Mouse (Mus musculus): ENCODE data around the gene Glcci1. TPM values are rescaled to one million over a fixed set of nuclear protein-coding genes. Genes with fewer than 3 reads are reported as not detected.

Glcci1 gene
- polyA plus RNA-seq, 1 experiment from 2014 or later = 4.4 TPM

GRCm38 (mm10) chr6:8504521-8505228 is 4.7 kb upstream of the Glcci1 start:
- Histone ChIP-seq H3K4me2 (ENCODE audit: low read depth, low read length) (no peak overlapping the region), H3K27me3 (ENCODE audit: control insufficient read depth, insufficient read depth, low read length) (no peaks in the 10 kb centered on the region), H3K9ac (ENCODE audit: low read length) (no peak overlapping the region), H3K27ac (ENCODE audit: low read length) (no peak overlapping the region), H3K4me1 (ENCODE audit: control insufficient read depth, insufficient read depth, low read length) (no peaks in the 10 kb centered on the region), H3K36me3 (ENCODE audit: control insufficient read depth, insufficient read depth, low read length) (no peaks in the 10 kb centered on the region), H3K9me3 (replicated peaks; ENCODE audit: control insufficient read depth, low read length) (no peaks in the 10 kb centered on the region), H3K4me3 (replicated peaks; ENCODE audit: low read length) (no peak overlapping the region)
- 80% methylated on average over 6 of the region's 6 CpGs for WGBS
- ATAC-seq (ENCODE audit: insufficient read depth, low FRiP score) = no peak

- Histone ChIP-seq H3K4me3 (replicated peaks; ENCODE audit: low read length) (no peak overlapping the region), H3K9ac (ENCODE audit: low read length) (no peak overlapping the region), H3K27me3 (ENCODE audit: control insufficient read depth, insufficient read depth, low read length) (no peaks in the 10 kb centered on the region), H3K27ac (ENCODE audit: low read length) (no peak overlapping the region), H3K36me3 (ENCODE audit: control insufficient read depth, insufficient read depth, low read length) (no peaks in the 10 kb centered on the region), H3K4me2 (ENCODE audit: low read depth, low read length) (no peak overlapping the region), H3K9me3 (replicated peaks; ENCODE audit: control insufficient read depth, low read length) (no peaks in the 10 kb centered on the region), H3K4me1 (ENCODE audit: control insufficient read depth, insufficient read depth, low read length) (peaks cover 2% of the 10 kb centered on the region; the same call in 1 of the 2 replicates)
- no peak for ATAC-seq (ENCODE audit: insufficient read depth, low FRiP score)
These were observed 2.8 kb upstream of the Glcci1 start for GRCm38 (mm10) chr6:8506631-8507030.

GRCm38 (mm10) chr6:8508883-8509536 is 390 bp upstream of the Glcci1 start:
- Histone ChIP-seq H3K36me3 (ENCODE audit: control insufficient read depth, insufficient read depth, low read length) (no peaks in the 10 kb centered on the region), H3K4me2 (ENCODE audit: low read depth, low read length) (peak overlapping the region; percentile 77), H3K9ac (ENCODE audit: low read length) (peak overlapping the region; percentile 98), H3K4me1 (ENCODE audit: control insufficient read depth, insufficient read depth, low read length) (peaks cover 15% of the 10 kb centered on the region; the same call in 1 of the 2 replicates), H3K27ac (ENCODE audit: low read length) (peak overlapping the region; percentile 99), H3K27me3 (ENCODE audit: control insufficient read depth, insufficient read depth, low read length) (no peaks in the 10 kb centered on the region), H3K4me3 (replicated peaks; ENCODE audit: low read length) (peak overlapping the region; percentile 90), H3K9me3 (replicated peaks; ENCODE audit: control insufficient read depth, low read length) (no peaks in the 10 kb centered on the region)
- ATAC-seq (ENCODE audit: insufficient read depth, low FRiP score) = peak; percentile 99
- under 1% methylated on average over 56 of the region's 56 CpGs for WGBS

GRCm38 (mm10) chr6:8509961-8510863 is 812 bp downstream of the Glcci1 start:
- H3K27me3 ChIP-seq (ENCODE audit: control insufficient read depth, insufficient read depth, low read length) = no peaks in the 10 kb centered on the region
- under 1% methylated on average over 56 of the region's 73 CpGs for WGBS
- H3K4me3 ChIP-seq (replicated peaks; ENCODE audit: low read length) = peak overlapping the region; percentile 90
- peak overlapping the region; percentile 99 for H3K27ac ChIP-seq (ENCODE audit: low read length)
- H3K4me2 ChIP-seq (ENCODE audit: low read depth, low read length) = peak overlapping the region; percentile 77
- H3K9me3 ChIP-seq (replicated peaks; ENCODE audit: control insufficient read depth, low read length) = no peaks in the 10 kb centered on the region
- peaks cover 15% of the 10 kb centered on the region; the same call in 1 of the 2 replicates for H3K4me1 ChIP-seq (ENCODE audit: control insufficient read depth, insufficient read depth, low read length)
- peak; percentile 9 for ATAC-seq (ENCODE audit: insufficient read depth, low FRiP score)
- H3K9ac ChIP-seq (ENCODE audit: low read length) = peak overlapping the region; percentile 98
- H3K36me3 ChIP-seq (ENCODE audit: control insufficient read depth, insufficient read depth, low read length) = no peaks in the 10 kb centered on the region

- Histone ChIP-seq H3K9ac (ENCODE audit: low read length) (peak overlapping the region; percentile 98), H3K27ac (ENCODE audit: low read length) (peak overlapping the region; percentile 99), H3K4me2 (ENCODE audit: low read depth, low read length) (peak overlapping the region; percentile 77), H3K36me3 (ENCODE audit: control insufficient read depth, insufficient read depth, low read length) (no peaks in the 10 kb centered on the region), H3K9me3 (replicated peaks; ENCODE audit: control insufficient read depth, low read length) (no peaks in the 10 kb centered on the region), H3K4me3 (replicated peaks; ENCODE audit: low read length) (peak overlapping the region; percentile 90), H3K4me1 (ENCODE audit: control insufficient read depth, insufficient read depth, low read length) (peaks cover 15% of the 10 kb centered on the region; the same call in 1 of the 2 replicates), H3K27me3 (ENCODE audit: control insufficient read depth, insufficient read depth, low read length) (no peaks in the 10 kb centered on the region)
- no peak for ATAC-seq (ENCODE audit: insufficient read depth, low FRiP score)
- 9% methylated on average over 7 of the region's 7 CpGs for WGBS
These were observed 1.5 kb downstream of the Glcci1 start for GRCm38 (mm10) chr6:8510864-8511428.

- H3K36me3 ChIP-seq (ENCODE audit: control insufficient read depth, insufficient read depth, low read length) = no peaks in the 10 kb centered on the region
- ATAC-seq (ENCODE audit: insufficient read depth, low FRiP score) = no peak
- H3K9ac ChIP-seq (ENCODE audit: low read length) = peak overlapping the region; percentile 98; the same call in 1 of the 2 replicates
- no peaks in the 10 kb centered on the region for H3K9me3 ChIP-seq (replicated peaks; ENCODE audit: control insufficient read depth, low read length)
- no peak overlapping the region for H3K27ac ChIP-seq (ENCODE audit: low read length)
- H3K4me3 ChIP-seq (replicated peaks; ENCODE audit: low read length) = peak overlapping the region; percentile 90
- WGBS = 11% methylated on average over 3 of the region's 3 CpGs
- peak overlapping the region; percentile 77 for H3K4me2 ChIP-seq (ENCODE audit: low read depth, low read length)
- peaks cover 15% of the 10 kb centered on the region; the same call in 1 of the 2 replicates for H3K4me1 ChIP-seq (ENCODE audit: control insufficient read depth, insufficient read depth, low read length)
- H3K27me3 ChIP-seq (ENCODE audit: control insufficient read depth, insufficient read depth, low read length) = no peaks in the 10 kb centered on the region
These were observed 2.0 kb downstream of the Glcci1 start for GRCm38 (mm10) chr6:8511447-8511846.

GRCm38 (mm10) chr6:8512416-8512815 is 3.0 kb downstream of the Glcci1 start:
- 26% methylated on average over 8 of the region's 8 CpGs for WGBS
- Histone ChIP-seq H3K27me3 (ENCODE audit: control insufficient read depth, insufficient read depth, low read length) (no peaks in the 10 kb centered on the region), H3K4me1 (ENCODE audit: control insufficient read depth, insufficient read depth, low read length) (peaks cover 15% of the 10 kb centered on the region; the same call in 1 of the 2 replicates), H3K9me3 (replicated peaks; ENCODE audit: control insufficient read depth, low read length) (no peaks in the 10 kb centered on the region), H3K36me3 (ENCODE audit: control insufficient read depth, insufficient read depth, low read length) (no peaks in the 10 kb centered on the region), H3K27ac (ENCODE audit: low read length) (no peak overlapping the region), H3K4me2 (ENCODE audit: low read depth, low read length) (peak overlapping the region; percentile 77), H3K9ac (ENCODE audit: low read length) (peak overlapping the region; percentile 59), H3K4me3 (replicated peaks; ENCODE audit: low read length) (peak overlapping the region; percentile 90)
- no peak for ATAC-seq (ENCODE audit: insufficient read depth, low FRiP score)

- no peak for ATAC-seq (ENCODE audit: insufficient read depth, low FRiP score)
- 68% methylated on average over 3 of the region's 3 CpGs for WGBS
These were observed 10.3 kb downstream of the Glcci1 start for GRCm38 (mm10) chr6:8519687-8520086.

More at GRCm38 (mm10) chr6:8519687-8520086, 10.3 kb downstream of the Glcci1 start:
- Histone ChIP-seq H3K4me1 (ENCODE audit: control insufficient read depth, insufficient read depth, low read length) (no peaks in the 10 kb centered on the region), H3K27me3 (ENCODE audit: control insufficient read depth, insufficient read depth, low read length) (no peaks in the 10 kb centered on the region), H3K9ac (ENCODE audit: low read length) (no peak overlapping the region), H3K36me3 (ENCODE audit: control insufficient read depth, insufficient read depth, low read length) (no peaks in the 10 kb centered on the region), H3K27ac (ENCODE audit: low read length) (no peak overlapping the region), H3K4me3 (replicated peaks; ENCODE audit: low read length) (no peak overlapping the region), H3K9me3 (replicated peaks; ENCODE audit: control insufficient read depth, low read length) (no peaks in the 10 kb centered on the region), H3K4me2 (ENCODE audit: low read depth, low read length) (no peak overlapping the region)

Measured in stomach, embryonic 16.5 days (tissue).